Mouse (Mus musculus) frontal cortex, postnatal 10 days (tissue): ENCODE results near the gene Dda1.

Source experiments
- DNase-seq, 2 experiments: peaks; one replicate each; pipeline ENCODE4 v3.0.0; 2022; ENCODE audit warnings: low spot score in 2 of 2, mixed read lengths in 1 of 2

Dda1 gene

GRCm38 (mm10) chr8:71468001-71468400 is 998 bp upstream of the Dda1 start:
- peak in 1 of 2 experiments; percentile 6 for DNase-seq

- peak; percentile 70 to 81 for DNase-seq
Measured at GRCm38 (mm10) chr8:71469411-71469810, 412 bp downstream of the Dda1 start.

GRCm38 (mm10) chr8:71470146-71470912 is 1.3 kb downstream of the Dda1 start:
- peak in 1 of 2 experiments; percentile 9 for DNase-seq

- DNase-seq = peak in 1 of 2 experiments; percentile 13
Measured at GRCm38 (mm10) chr8:71470913-71471255, 1.9 kb downstream of the Dda1 start.

- peak in 1 of 2 experiments; percentile 12 for DNase-seq
Measured at GRCm38 (mm10) chr8:71471861-71472260, 2.9 kb downstream of the Dda1 start.

- DNase-seq = no peak
Measured at GRCm38 (mm10) chr8:71472601-71473386, 3.8 kb downstream of the Dda1 start.

- no peak for DNase-seq
Measured at GRCm38 (mm10) chr8:71474344-71474743, 5.3 kb downstream of the Dda1 start.

- DNase-seq = no peak
Measured at GRCm38 (mm10) chr8:71474785-71475701, 6.0 kb downstream of the Dda1 start.

GRCm38 (mm10) chr8:71475702-71476075 is 6.7 kb downstream of the Dda1 start:
- no peak for DNase-seq

- peak; percentile 77 to 84 for DNase-seq
Measured at GRCm38 (mm10) chr8:71476099-71476940, 7.3 kb downstream of the Dda1 start.

- DNase-seq = no peak
Measured at GRCm38 (mm10) chr8:71477196-71477845, 8.3 kb downstream of the Dda1 start.

- no peak for DNase-seq
Measured at GRCm38 (mm10) chr8:71478943-71479342, 9.9 kb downstream of the Dda1 start.

- no peak for DNase-seq
Measured at GRCm38 (mm10) chr8:71483932-71484331, 14.9 kb downstream of the Dda1 start.

GRCm38 (mm10) chr8:71484736-71485135 is 15.7 kb downstream of the Dda1 start:
- no peak for DNase-seq

- DNase-seq = peak; percentile 76 to 85
Measured at GRCm38 (mm10) chr8:71485142-71486135, 16.4 kb downstream of the Dda1 start, which contains the start of gene Ano8. Gene Ano8 (minus strand): TSS chr8:71485963.

- no peak for DNase-seq
Measured at GRCm38 (mm10) chr8:71486136-71486529, 17.1 kb downstream of the Dda1 start.

- peak in 1 of 2 experiments; percentile 74 for DNase-seq
Measured at GRCm38 (mm10) chr8:71487691-71488445, 18.9 kb downstream of the Dda1 start, which contains the start of gene Gtpbp3. Gene Gtpbp3 (plus strand): TSS chr8:71488103.

GRCm38 (mm10) chr8:71488454-71488853 is 19.5 kb downstream of the Dda1 start:
- DNase-seq = peak; percentile 85 to 87
